Mouse (Mus musculus): ENCODE measurements around the gene Zfp341. TPM values are rescaled to one million over a fixed set of nuclear protein-coding genes. Genes with fewer than 3 reads are reported as not detected.

The Zfp341 gene
- polyA plus RNA-seq, 1 experiment from 2014 or later, result 2.3 TPM

DNA sequence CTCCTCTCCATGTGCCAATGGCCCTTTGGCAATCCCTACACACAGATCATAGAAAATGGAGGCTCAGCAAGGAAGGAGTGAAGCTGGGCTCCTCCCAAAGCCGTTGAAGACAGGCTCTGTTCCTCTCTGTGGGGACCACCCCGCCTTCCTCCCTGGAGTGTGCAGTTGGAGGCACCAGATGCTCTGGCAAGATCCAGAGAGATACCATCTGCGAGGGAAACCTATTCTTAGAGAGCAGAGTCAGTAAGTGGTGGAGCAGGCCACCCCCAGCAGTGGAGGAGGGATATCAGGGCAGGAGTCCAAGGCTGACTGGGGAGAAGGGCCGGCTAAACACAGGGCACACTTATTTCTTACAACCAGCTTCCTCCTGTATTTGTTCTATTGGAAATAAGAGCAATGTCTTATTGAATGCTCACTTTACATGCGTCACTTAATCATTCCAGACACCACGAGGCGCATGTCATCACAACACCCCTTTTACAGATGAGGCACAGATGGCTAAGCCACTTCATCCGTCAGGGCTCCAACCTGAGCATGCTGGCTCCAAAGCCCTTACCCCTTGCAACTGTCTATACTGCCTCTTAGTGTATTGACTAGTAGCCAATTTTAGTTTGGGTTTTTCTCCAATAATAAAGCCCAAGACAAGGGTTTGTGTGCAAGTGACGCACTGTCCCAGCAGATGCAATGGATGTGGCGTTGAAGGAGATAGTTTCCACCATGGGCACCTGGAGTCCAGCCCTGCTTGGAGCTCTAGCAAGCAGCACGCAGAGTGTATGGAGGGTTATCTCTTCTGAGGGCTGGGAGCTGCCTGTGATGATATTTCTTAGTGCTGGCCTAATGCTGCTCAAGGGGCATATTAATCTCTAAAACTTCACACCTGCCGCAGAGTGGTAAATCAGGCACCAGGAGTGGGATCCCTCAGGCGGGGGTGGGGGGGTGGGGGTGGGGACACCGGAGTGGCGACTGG, 28.9 kb upstream of the Zfp341 start:
- Histone ChIP-seq H3K9me3 (ENCODE audit: control insufficient read depth, low read length) (no peaks in the 10 kb centered on the region), H3K27me3 (replicated peaks; ENCODE audit: control insufficient read depth, insufficient read depth, low read length) (no peaks in the 10 kb centered on the region), H3K4me1 (ENCODE audit: control insufficient read depth, insufficient read depth, low read depth, low read length) (peaks cover 17% of the 10 kb centered on the region), H3K4me2 (ENCODE audit: low read length) (peak overlapping the region; percentile 6; the same call in 1 of the 2 replicates), H3K36me3 (ENCODE audit: control insufficient read depth, insufficient read depth, low read length) (no peaks in the 10 kb centered on the region), H3K9ac (ENCODE audit: low read depth, low read length) (no peak overlapping the region), H3K27ac (ENCODE audit: low read depth, low read length) (peak overlapping the region; percentile 52), H3K4me3 (ENCODE audit: low read length) (no peak overlapping the region)
- 39% methylated on average over 15 of the region's 15 CpGs for WGBS
- ATAC-seq, result peak; percentile 90

- Histone ChIP-seq H3K4me2 (ENCODE audit: low read length) (peak overlapping the region; percentile 6; the same call in 1 of the 2 replicates), H3K4me3 (ENCODE audit: low read length) (no peak overlapping the region), H3K27me3 (replicated peaks; ENCODE audit: control insufficient read depth, insufficient read depth, low read length) (no peaks in the 10 kb centered on the region), H3K9me3 (ENCODE audit: control insufficient read depth, low read length) (no peaks in the 10 kb centered on the region), H3K27ac (ENCODE audit: low read depth, low read length) (peak overlapping the region; percentile 52; the same call in 1 of the 2 replicates), H3K36me3 (ENCODE audit: control insufficient read depth, insufficient read depth, low read length) (no peaks in the 10 kb centered on the region), H3K4me1 (ENCODE audit: control insufficient read depth, insufficient read depth, low read depth, low read length) (peaks cover 17% of the 10 kb centered on the region), H3K9ac (ENCODE audit: low read depth, low read length) (no peak overlapping the region)
- 40% methylated on average over 17 of the region's 17 CpGs for WGBS
- ATAC-seq, result peak; percentile 44; the same call in 1 of the 2 replicates
Measured at GRCm38 (mm10) chr2:154584931-154585601, 28.0 kb upstream of the Zfp341 start.

DNA sequence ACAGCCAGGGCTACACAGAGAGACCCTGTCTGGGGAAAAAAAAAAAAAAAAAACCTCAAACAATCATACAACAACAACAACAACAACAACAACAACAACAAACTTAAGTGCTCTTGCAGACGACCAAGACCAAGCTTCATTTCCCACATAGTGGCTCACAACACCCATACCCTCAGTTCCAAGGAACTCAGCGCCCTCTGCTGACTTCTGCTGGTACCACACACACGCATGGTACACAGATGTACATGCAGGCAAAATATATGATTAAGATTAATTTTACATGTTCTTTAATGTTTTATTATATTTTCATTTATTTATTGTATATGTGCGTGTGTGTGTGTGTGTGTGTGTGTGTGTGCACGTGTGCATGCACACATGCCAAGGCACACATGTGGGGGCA, 26.7 kb upstream of the Zfp341 start:
- Histone ChIP-seq H3K27me3 (replicated peaks; ENCODE audit: control insufficient read depth, insufficient read depth, low read length) (no peaks in the 10 kb centered on the region), H3K9me3 (ENCODE audit: control insufficient read depth, low read length) (no peaks in the 10 kb centered on the region), H3K4me2 (ENCODE audit: low read length) (no peak overlapping the region), H3K27ac (ENCODE audit: low read depth, low read length) (no peak overlapping the region), H3K4me1 (ENCODE audit: control insufficient read depth, insufficient read depth, low read depth, low read length) (peaks cover 17% of the 10 kb centered on the region), H3K36me3 (ENCODE audit: control insufficient read depth, insufficient read depth, low read length) (no peaks in the 10 kb centered on the region), H3K4me3 (ENCODE audit: low read length) (no peak overlapping the region), H3K9ac (ENCODE audit: low read depth, low read length) (no peak overlapping the region)
- no peak for ATAC-seq
- 74% methylated on average over 5 of the region's 5 CpGs for WGBS

GRCm38 (mm10) chr2:154589051-154589450, 24.0 kb upstream of the Zfp341 start:
- H3K9ac ChIP-seq (ENCODE audit: low read depth, low read length), result no peak overlapping the region
- no peak overlapping the region for H3K4me2 ChIP-seq (ENCODE audit: low read length)
- 73% methylated on average over 4 of the region's 4 CpGs for WGBS
- H3K9me3 ChIP-seq (ENCODE audit: control insufficient read depth, low read length), result no peaks in the 10 kb centered on the region
- H3K4me1 ChIP-seq (ENCODE audit: control insufficient read depth, insufficient read depth, low read depth, low read length), result peaks cover 14% of the 10 kb centered on the region
- ATAC-seq, result no peak
- no peak overlapping the region for H3K4me3 ChIP-seq (ENCODE audit: low read length)
- H3K27ac ChIP-seq (ENCODE audit: low read depth, low read length), result no peak overlapping the region
- no peaks in the 10 kb centered on the region for H3K27me3 ChIP-seq (replicated peaks; ENCODE audit: control insufficient read depth, insufficient read depth, low read length)
- no peaks in the 10 kb centered on the region for H3K36me3 ChIP-seq (ENCODE audit: control insufficient read depth, insufficient read depth, low read length)

GRCm38 (mm10) chr2:154591239-154591638, 21.9 kb upstream of the Zfp341 start:
- H3K4me3 ChIP-seq (ENCODE audit: low read length), result no peak overlapping the region
- no peak overlapping the region for H3K27ac ChIP-seq (ENCODE audit: low read depth, low read length)
- no peaks in the 10 kb centered on the region for H3K36me3 ChIP-seq (ENCODE audit: control insufficient read depth, insufficient read depth, low read length)
- H3K9ac ChIP-seq (ENCODE audit: low read depth, low read length), result no peak overlapping the region
- no peak overlapping the region for H3K4me2 ChIP-seq (ENCODE audit: low read length)
- 91% methylated on average over 3 of the region's 3 CpGs for WGBS
- no peaks in the 10 kb centered on the region for H3K27me3 ChIP-seq (replicated peaks; ENCODE audit: control insufficient read depth, insufficient read depth, low read length)
- ATAC-seq, result no peak
- H3K9me3 ChIP-seq (ENCODE audit: control insufficient read depth, low read length), result no peaks in the 10 kb centered on the region
- H3K4me1 ChIP-seq (ENCODE audit: control insufficient read depth, insufficient read depth, low read depth, low read length), result no peaks in the 10 kb centered on the region

- H3K9ac ChIP-seq (ENCODE audit: low read depth, low read length), result no peak overlapping the region
- ATAC-seq, result no peak
- no peak overlapping the region for H3K4me2 ChIP-seq (ENCODE audit: low read length)
- H3K4me3 ChIP-seq (ENCODE audit: low read length), result no peak overlapping the region
- H3K36me3 ChIP-seq (ENCODE audit: control insufficient read depth, insufficient read depth, low read length), result no peaks in the 10 kb centered on the region
- H3K4me1 ChIP-seq (ENCODE audit: control insufficient read depth, insufficient read depth, low read depth, low read length), result no peaks in the 10 kb centered on the region
- no peak overlapping the region for H3K27ac ChIP-seq (ENCODE audit: low read depth, low read length)
- H3K9me3 ChIP-seq (ENCODE audit: control insufficient read depth, low read length), result no peaks in the 10 kb centered on the region
- WGBS, result 77% methylated on average over 3 of the region's 3 CpGs
- no peaks in the 10 kb centered on the region for H3K27me3 ChIP-seq (replicated peaks; ENCODE audit: control insufficient read depth, insufficient read depth, low read length)
Measured at GRCm38 (mm10) chr2:154593025-154593424, 20.1 kb upstream of the Zfp341 start.

- ATAC-seq, result no peak
- H3K4me1 ChIP-seq (ENCODE audit: control insufficient read depth, insufficient read depth, low read depth, low read length), result no peaks in the 10 kb centered on the region
- H3K9ac ChIP-seq (ENCODE audit: low read depth, low read length), result no peak overlapping the region
- no peaks in the 10 kb centered on the region for H3K36me3 ChIP-seq (ENCODE audit: control insufficient read depth, insufficient read depth, low read length)
- 61% methylated on average over 5 of the region's 5 CpGs for WGBS
- H3K9me3 ChIP-seq (ENCODE audit: control insufficient read depth, low read length), result no peaks in the 10 kb centered on the region
- no peaks in the 10 kb centered on the region for H3K27me3 ChIP-seq (replicated peaks; ENCODE audit: control insufficient read depth, insufficient read depth, low read length)
- no peak overlapping the region for H3K4me2 ChIP-seq (ENCODE audit: low read length)
- no peak overlapping the region for H3K4me3 ChIP-seq (ENCODE audit: low read length)
- no peak overlapping the region for H3K27ac ChIP-seq (ENCODE audit: low read depth, low read length)
Measured at GRCm38 (mm10) chr2:154595775-154596174, 17.3 kb upstream of the Zfp341 start.

GRCm38 (mm10) chr2:154597399-154597798, 15.7 kb upstream of the Zfp341 start:
- Histone ChIP-seq H3K36me3 (ENCODE audit: control insufficient read depth, insufficient read depth, low read length) (no peaks in the 10 kb centered on the region), H3K9ac (ENCODE audit: low read depth, low read length) (no peak overlapping the region), H3K4me1 (ENCODE audit: control insufficient read depth, insufficient read depth, low read depth, low read length) (no peaks in the 10 kb centered on the region), H3K4me2 (ENCODE audit: low read length) (no peak overlapping the region), H3K4me3 (ENCODE audit: low read length) (no peak overlapping the region), H3K27me3 (replicated peaks; ENCODE audit: control insufficient read depth, insufficient read depth, low read length) (no peaks in the 10 kb centered on the region), H3K27ac (ENCODE audit: low read depth, low read length) (no peak overlapping the region), H3K9me3 (ENCODE audit: control insufficient read depth, low read length) (no peaks in the 10 kb centered on the region)
- no peak for ATAC-seq
- 91% methylated on average over 3 of the region's 3 CpGs for WGBS

DNA sequence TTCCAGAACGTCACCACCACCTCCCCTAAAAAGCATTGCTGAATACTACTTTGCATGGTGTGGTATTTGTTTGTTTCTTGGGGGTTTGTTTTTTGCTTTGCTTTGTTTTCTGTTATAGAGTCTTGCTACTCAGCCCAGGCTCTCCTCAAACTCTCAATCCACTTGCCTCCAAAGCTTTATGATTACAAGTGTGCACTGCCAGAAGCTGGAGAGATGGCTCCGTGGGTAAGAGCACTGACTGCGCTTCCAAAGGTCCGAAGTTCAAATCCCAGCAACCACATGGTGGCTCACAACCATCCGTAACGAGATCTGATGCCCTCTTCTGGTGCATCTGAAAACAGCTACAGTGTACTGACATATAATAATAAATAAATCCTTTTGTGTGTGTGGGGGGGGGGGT, 12.5 kb upstream of the Zfp341 start:
- Histone ChIP-seq H3K4me3 (ENCODE audit: low read length) (no peak overlapping the region), H3K27ac (ENCODE audit: low read depth, low read length) (no peak overlapping the region), H3K9ac (ENCODE audit: low read depth, low read length) (no peak overlapping the region), H3K27me3 (replicated peaks; ENCODE audit: control insufficient read depth, insufficient read depth, low read length) (no peaks in the 10 kb centered on the region), H3K36me3 (ENCODE audit: control insufficient read depth, insufficient read depth, low read length) (no peaks in the 10 kb centered on the region), H3K4me1 (ENCODE audit: control insufficient read depth, insufficient read depth, low read depth, low read length) (peaks cover 6% of the 10 kb centered on the region), H3K4me2 (ENCODE audit: low read length) (no peak overlapping the region), H3K9me3 (ENCODE audit: control insufficient read depth, low read length) (no peaks in the 10 kb centered on the region)
- ATAC-seq, result no peak
- 68% methylated on average over 6 of the region's 6 CpGs for WGBS

Measured in hindbrain, embryonic 16.5 days (tissue).